Mouse (Mus musculus) lung, postnatal 0 days (tissue): ENCODE measurements at regions not wholly inside any gene's neighbourhood (a gene's known extent, or its start where the extent isn't known, plus 50 kb on each side); places are given as distances from the start of the nearest gene placed in this dataset.

ENCODE experiments used
- ATAC-seq: fragments of 200-750 bp; cut with Nextera tagmentation; 2 replicates; pipeline ENCODE4 v1.8.0; 2017; ENCODE audit warnings: moderate library complexity
- DNase-seq: peaks from one replicate; pipeline ENCODE4 v3.0.0-alpha.2; 2016; ENCODE audit warnings: low spot score
- H3K27ac ChIP-seq: fragments of 300-500 bp; sonication (generic); 2 replicates; pipeline ENCODE4 v1.5.1; 2014; ENCODE audit warnings: antibody characterized with exemption, mild to moderate bottlenecking, low read length, mixed read lengths
- H3K27me3 ChIP-seq: fragments of 300-500 bp; sonication (generic); replicated peaks from 2 replicates; pipeline ENCODE4 v1.6.1; 2014; ENCODE audit warnings: low read length, mixed read lengths; ENCODE audit not compliant: insufficient read depth
- H3K36me3 ChIP-seq: fragments of 300-500 bp; sonication (generic); 2 replicates; pipeline ENCODE4 v1.6.1; 2014; ENCODE audit warnings: low read length, mixed read lengths; ENCODE audit not compliant: insufficient read depth
- H3K4me1 ChIP-seq: fragments of 300-500 bp; sonication (generic); 2 replicates; pipeline ENCODE4 v1.6.1; 2014; ENCODE audit warnings: antibody characterized with exemption, low read depth, low read length, mixed read lengths; ENCODE audit not compliant: insufficient read depth
- H3K4me2 ChIP-seq: fragments of 300-500 bp; sonication (generic); replicated peaks from 2 replicates; pipeline ENCODE4 v1.6.1; 2014; ENCODE audit warnings: low read depth, mild to moderate bottlenecking, low read length, moderate library complexity, mixed read lengths
- H3K4me3 ChIP-seq: fragments of 300-500 bp; sonication (generic); 2 replicates; pipeline ENCODE4 v1.5.1; 2014; ENCODE audit warnings: low read depth, low read length
- H3K9ac ChIP-seq: fragments of 300-500 bp; sonication (generic); replicated peaks from 2 replicates; pipeline ENCODE4 v1.6.1; 2014; ENCODE audit warnings: low read depth, mild to moderate bottlenecking
- H3K9me3 ChIP-seq: fragments of 300-500 bp; sonication (generic); 2 replicates; pipeline ENCODE4 v1.6.1; 2016; ENCODE audit warnings: low read length, mixed read lengths
- CTCF ChIP-seq: IDR thresholded peaks from 2 replicates; pipeline ENCODE4 v1.5.1; 2016; ENCODE audit warnings: antibody characterized with exemption, mild to moderate bottlenecking
- EP300 ChIP-seq: IDR thresholded peaks from 2 replicates; pipeline ENCODE4 v1.6.1; 2016; ENCODE audit warnings: antibody characterized with exemption, mild to moderate bottlenecking, control low read depth
- WGBS: fragments of 180-500 bp; shearing (Covaris S2); extraction: QIAGEN DNeasy Blood & Tissue Kit; methylation state at CpG from one replicate; pipeline ENCODE4 v1.1.7; 2014; 5-methylcytosine and 5-hydroxymethylcytosine counted together

DNA sequence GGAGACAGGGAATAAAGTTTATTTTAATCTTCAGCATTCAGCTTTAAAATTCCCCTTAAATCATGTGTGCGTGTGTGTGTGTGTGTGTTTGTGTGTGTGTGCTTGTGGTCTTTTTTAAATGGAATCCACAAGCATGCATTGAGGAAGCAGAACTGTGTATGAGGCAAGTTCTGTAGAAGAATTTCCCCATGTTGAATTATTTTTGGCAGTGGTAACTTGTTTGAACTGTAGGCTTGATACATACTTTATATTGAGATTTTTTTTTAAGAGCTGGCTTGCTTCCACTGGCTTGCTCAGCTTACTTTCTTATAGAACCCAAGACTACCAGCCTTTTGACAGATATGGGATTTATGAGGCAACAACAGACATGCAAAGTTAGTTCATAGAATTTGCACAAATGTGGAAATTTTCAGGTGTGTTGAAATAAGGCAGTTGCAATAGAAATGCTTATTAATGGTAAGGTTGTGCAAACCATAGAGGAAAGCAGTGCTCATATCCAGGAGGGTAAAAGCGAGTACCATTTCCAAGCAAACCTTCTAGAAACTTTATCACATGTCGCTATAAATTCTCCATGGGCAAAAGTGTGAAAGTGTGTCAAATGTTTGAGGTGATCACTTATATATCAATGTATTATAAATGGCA, 91.7 kb upstream of the Htr1f start:
- Histone ChIP-seq H3K27me3 (no peaks in the 10 kb centered on the region), H3K27ac (no peak overlapping the region), H3K9me3 (no peaks in the 10 kb centered on the region), H3K4me2 (no peak overlapping the region), H3K4me3 (no peak overlapping the region), H3K36me3 (no peaks in the 10 kb centered on the region), H3K4me1 (no peaks in the 10 kb centered on the region), H3K9ac (no peak overlapping the region)
- ATAC-seq: no peak
- WGBS: 83% methylated on average over 3 of the region's 3 CpGs
- peak; percentile 46 for DNase-seq
- no peak for TF ChIP-seq CTCF
- TF ChIP-seq EP300: no peak

DNA sequence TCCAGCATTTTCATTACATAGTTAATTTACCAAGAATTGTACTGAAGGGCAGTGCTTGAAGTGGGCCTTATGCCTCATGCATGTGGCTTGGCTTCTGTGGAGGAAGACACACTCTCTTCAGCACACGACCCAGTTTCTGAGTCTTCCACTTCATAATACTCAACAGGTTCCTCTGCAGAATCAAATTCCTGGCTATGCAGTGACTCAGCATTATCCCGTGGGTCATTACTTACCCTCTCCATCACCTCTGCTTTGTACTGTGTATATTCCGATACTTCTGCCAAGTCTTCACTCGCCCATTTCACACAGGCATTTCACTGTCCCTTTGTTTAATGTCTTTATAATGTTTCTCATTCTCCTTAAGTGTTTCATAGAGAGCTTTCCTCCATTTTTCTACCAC, 90.1 kb upstream of the Htr1f start:
- no peak for TF ChIP-seq CTCF
- no peak for TF ChIP-seq EP300
- Histone ChIP-seq H3K27me3 (no peaks in the 10 kb centered on the region), H3K4me3 (no peak overlapping the region), H3K4me1 (no peaks in the 10 kb centered on the region), H3K27ac (no peak overlapping the region), H3K4me2 (no peak overlapping the region), H3K36me3 (no peaks in the 10 kb centered on the region), H3K9me3 (no peaks in the 10 kb centered on the region), H3K9ac (no peak overlapping the region)
- no peak for ATAC-seq
- WGBS: 60% methylated on average over 4 of the region's 4 CpGs
- no peak for DNase-seq

DNA sequence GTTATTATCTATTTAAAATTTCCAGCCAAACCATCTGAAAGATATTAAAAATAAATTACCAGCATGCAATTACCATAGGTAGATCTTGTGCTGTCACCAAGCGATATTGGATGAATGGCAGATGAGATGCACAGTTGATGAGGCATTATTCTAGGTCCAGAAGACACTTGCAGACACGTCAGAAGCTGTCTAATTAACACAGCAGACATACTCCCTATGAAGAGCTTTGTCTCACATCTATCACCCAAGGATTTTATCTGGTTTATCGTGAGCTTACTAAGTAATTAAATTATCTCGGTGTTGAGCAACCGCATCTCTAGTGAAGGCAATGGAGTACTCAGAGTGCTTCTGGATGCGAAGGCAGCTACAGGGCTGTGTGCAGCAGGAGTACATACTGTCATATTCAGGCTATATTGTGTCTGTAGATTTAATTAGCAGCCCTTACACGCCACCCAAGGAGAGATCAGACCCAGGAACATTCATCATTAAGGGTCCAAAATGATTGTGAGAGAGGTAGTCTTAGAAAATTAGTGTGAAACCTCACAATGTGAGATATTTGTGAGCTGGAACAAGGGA, 86.0 kb upstream of the Htr1f start:
- H3K4me3 ChIP-seq: no peak overlapping the region
- no peaks in the 10 kb centered on the region for H3K27me3 ChIP-seq
- DNase-seq: no peak
- ATAC-seq: no peak
- no peaks in the 10 kb centered on the region for H3K4me1 ChIP-seq
- H3K4me2 ChIP-seq: no peak overlapping the region
- no peak overlapping the region for H3K9ac ChIP-seq
- no peaks in the 10 kb centered on the region for H3K36me3 ChIP-seq
- no peaks in the 10 kb centered on the region for H3K9me3 ChIP-seq
- no peak overlapping the region for H3K27ac ChIP-seq
- 63% methylated on average over 7 of the region's 7 CpGs for WGBS
- TF ChIP-seq CTCF: no peak
- no peak for TF ChIP-seq EP300

DNA sequence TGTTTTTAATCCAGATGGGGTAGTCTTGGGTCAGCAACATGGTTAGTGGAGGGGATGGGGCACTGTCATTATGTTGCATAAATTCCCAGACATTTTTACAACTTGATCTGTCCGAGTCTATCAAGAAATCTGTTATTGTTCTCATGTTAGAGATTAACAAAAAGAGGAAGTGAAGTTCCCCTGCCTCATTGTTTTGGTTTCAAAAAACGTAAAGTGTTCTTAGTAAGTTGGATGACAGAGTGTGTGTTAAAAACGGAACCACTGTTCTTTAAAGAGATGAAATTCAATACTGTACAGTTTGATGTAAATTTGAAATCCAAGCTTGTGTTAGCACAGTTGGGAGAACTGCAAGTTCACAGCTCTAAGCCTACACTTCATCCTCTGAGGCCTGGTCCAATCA, 68.9 kb upstream of the Htr1f start:
- H3K27me3 ChIP-seq: no peaks in the 10 kb centered on the region
- H3K4me2 ChIP-seq: no peak overlapping the region
- no peaks in the 10 kb centered on the region for H3K9me3 ChIP-seq
- H3K9ac ChIP-seq: no peak overlapping the region
- no peaks in the 10 kb centered on the region for H3K4me1 ChIP-seq
- no peak overlapping the region for H3K4me3 ChIP-seq
- no peaks in the 10 kb centered on the region for H3K36me3 ChIP-seq
- TF ChIP-seq EP300 (no peak), CTCF (no peak)
- H3K27ac ChIP-seq: no peak overlapping the region
- ATAC-seq (no peak), DNase-seq (no peak)
- 36% methylated on average over 3 of the region's 3 CpGs for WGBS

DNA sequence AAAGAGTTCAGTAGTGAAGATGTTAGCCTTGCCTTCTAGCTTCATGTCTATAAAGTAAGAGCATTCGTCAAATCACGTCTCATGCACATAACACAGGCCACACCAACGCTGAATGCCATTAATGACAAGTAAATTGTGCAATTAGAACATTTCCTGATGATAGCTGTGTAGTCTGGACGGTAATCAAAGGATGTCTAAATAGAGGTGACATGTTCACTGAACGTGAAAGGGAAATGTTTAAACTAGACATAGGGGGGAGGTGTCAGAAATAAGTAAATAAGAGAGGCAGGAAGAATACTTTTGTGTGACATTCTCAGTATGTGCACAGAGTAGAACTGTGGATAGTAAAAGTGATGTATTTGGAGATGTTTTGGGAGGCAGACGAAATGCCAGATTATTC, 61.5 kb upstream of the Htr1f start:
- WGBS: 40% methylated on average over 6 of the region's 6 CpGs
- Histone ChIP-seq H3K9me3 (no peaks in the 10 kb centered on the region), H3K4me1 (no peaks in the 10 kb centered on the region), H3K27ac (no peak overlapping the region), H3K9ac (no peak overlapping the region), H3K36me3 (no peaks in the 10 kb centered on the region), H3K4me3 (no peak overlapping the region), H3K4me2 (no peak overlapping the region), H3K27me3 (no peaks in the 10 kb centered on the region)
- ATAC-seq (no peak), DNase-seq (no peak)
- TF ChIP-seq CTCF (no peak), EP300 (no peak)

DNA sequence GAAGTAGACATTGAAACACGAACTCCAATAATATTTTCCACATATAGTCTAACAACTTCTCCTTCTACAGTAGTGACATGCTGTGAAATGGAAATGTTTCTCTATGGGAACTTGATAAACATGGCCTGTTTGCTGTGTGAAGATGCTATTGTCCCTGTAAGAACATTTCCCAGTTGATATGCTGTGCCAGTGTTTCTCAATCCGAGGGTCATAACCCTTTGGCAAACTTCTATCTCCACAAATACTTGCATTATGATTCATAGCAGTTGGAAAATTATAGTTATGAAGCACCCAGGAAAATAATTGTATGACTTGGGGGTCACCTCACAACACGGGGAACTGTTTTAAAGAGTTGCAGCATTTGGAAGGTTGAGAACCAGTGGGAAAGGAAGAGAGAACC, 57.1 kb upstream of the Htr1f start:
- TF ChIP-seq CTCF: no peak
- no peak for TF ChIP-seq EP300
- H3K36me3 ChIP-seq: no peaks in the 10 kb centered on the region
- H3K27me3 ChIP-seq: no peaks in the 10 kb centered on the region
- no peak for DNase-seq
- WGBS: 81% methylated on average over 3 of the region's 3 CpGs
- no peaks in the 10 kb centered on the region for H3K9me3 ChIP-seq
- no peak overlapping the region for H3K4me2 ChIP-seq
- no peaks in the 10 kb centered on the region for H3K4me1 ChIP-seq
- no peak overlapping the region for H3K4me3 ChIP-seq
- H3K27ac ChIP-seq: no peak overlapping the region
- ATAC-seq: no peak
- no peak overlapping the region for H3K9ac ChIP-seq
